ENCODE assay signal across 11 mouse cellular contexts in the genomic region with DNA sequence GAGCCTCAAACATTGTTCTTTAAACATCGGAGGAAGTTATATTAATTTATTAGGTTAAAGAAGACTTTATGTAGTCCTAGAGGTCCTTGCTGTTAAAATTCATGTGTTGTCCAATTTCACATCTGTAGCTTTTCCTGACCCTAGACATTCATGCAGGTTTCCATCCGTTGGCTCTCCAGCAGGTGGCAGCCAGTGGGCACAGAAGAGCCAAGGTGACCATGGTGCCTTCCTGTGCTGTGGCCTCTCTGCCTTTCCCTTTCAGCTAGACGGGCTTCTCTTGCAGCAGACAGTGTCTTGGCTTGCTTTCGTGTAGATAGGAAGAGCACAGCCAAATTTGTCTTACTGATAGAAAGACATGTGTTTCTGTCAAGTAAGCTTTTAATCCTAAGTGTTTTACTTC. TPM values are rescaled to one million over a fixed set of nuclear protein-coding genes. Genes with fewer than 3 reads are reported as not detected.
A peak's percentile ranks its signal among the peaks of the same experiment; 100 is the strongest.
DNase-seq lines count a peak whose midpoint lies in the region; ATAC-seq and TF ChIP-seq lines count a peak whose summit lies in the region.
"Had no signal": no experiment of that assay in that cellular context is flagged by ENCODE, and none has a peak within 500 bp of the region (broad histone marks: within the 10 kb centered on the region; RNA-seq: fewer than 3 reads in every experiment).

No protein-coding gene starts in this region.

- CTCF ChIA-PET in Patski (lab: Charles Lee): interaction anchor here (1.6 kb wide), 1 partner anchor 20 kb away, joined by 3 read pairs; no protein-coding TSS in a partner anchor

- 69% methylated on average over 4 of the region's 4 CpGs for WGBS in forebrain, embryonic 14.5 days
- WGBS in forebrain, embryonic 13.5 days: 69% methylated on average over 4 of the region's 4 CpGs

- in situ Hi-C loops in Patski (cut with MboI; ENCODE audit: low pct_unique_long_range_greater_than_20kb): loop anchor here (5.0 to 25.0 kb wide), 3 partner anchors 524 to 949 kb away; no protein-coding TSS in a partner anchor

- H3K36me3 ChIP-seq in forebrain, embryonic 14.5 days (ENCODE audit: control insufficient read depth, insufficient read depth, low read length): no peaks in the 10 kb centered on the region
- no peaks in the 10 kb centered on the region for H3K36me3 ChIP-seq in forebrain, embryonic 13.5 days (ENCODE audit: poor library complexity, severe bottlenecking)

- H3K9ac ChIP-seq in forebrain, embryonic 14.5 days (ENCODE audit: low read length): no peak overlapping the region
- H3K9ac ChIP-seq in forebrain, embryonic 13.5 days: no peak overlapping the region

- peak; percentile 40 for DNase-seq in forebrain, embryonic 14.5 days (ENCODE audit: low spot score)
- DNase-seq in layer of hippocampus, adult 2 months (ENCODE audit: low spot score in 2 of 2): no peak
- no peak for DNase-seq in layer of hippocampus, postnatal 25 days (ENCODE audit: extremely low spot score in 1 of 2, low spot score in 1 of 2)
- no peak for DNase-seq in Patski (ENCODE audit: low read depth, low spot score)
- peak; percentile 64 for DNase-seq in kidney, postnatal 10 days
- no peak for DNase-seq in right cerebral cortex, adult 18-20 months
- DNase-seq: right cerebral cortex, postnatal 14 days had no signal

- TF ChIP-seq CTCF in layer of hippocampus, adult 2 months (conservative IDR thresholded peaks at IDR 0.05): peak; percentile 68
- TF ChIP-seq CTCF in Patski (IDR thresholded peaks at IDR 0.05): peak; percentile 61

- no peaks in the 10 kb centered on the region for H3K27me3 ChIP-seq in forebrain, embryonic 14.5 days (replicated peaks; ENCODE audit: control insufficient read depth, insufficient read depth, low read length)
- no peaks in the 10 kb centered on the region for H3K27me3 ChIP-seq in forebrain, embryonic 13.5 days
- H3K27me3 ChIP-seq in Patski: no peaks in the 10 kb centered on the region

- H3K4me1 ChIP-seq in forebrain, embryonic 14.5 days (ENCODE audit: control insufficient read depth, insufficient read depth, low read length): no peaks in the 10 kb centered on the region
- no peaks in the 10 kb centered on the region for H3K4me1 ChIP-seq in forebrain, embryonic 13.5 days

- no peak overlapping the region for H3K4me3 ChIP-seq in forebrain, embryonic 14.5 days (ENCODE audit: low read depth, low read length)
- no peak overlapping the region for H3K4me3 ChIP-seq in forebrain, embryonic 13.5 days
- no peak overlapping the region for H3K4me3 ChIP-seq in layer of hippocampus, adult 2 months

- H3K9me3 ChIP-seq in forebrain, embryonic 14.5 days (replicated peaks; ENCODE audit: control insufficient read depth, low read length): no peaks in the 10 kb centered on the region
- H3K9me3 ChIP-seq in forebrain, embryonic 13.5 days (replicated peaks): no peaks in the 10 kb centered on the region

- no peak for ATAC-seq in forebrain, embryonic 14.5 days
- ATAC-seq in forebrain, embryonic 13.5 days: no peak
- no peak for ATAC-seq in Patski
- no peak for ATAC-seq in erythroblast, adult 5-6 weeks (replicated peaks; ENCODE audit: low FRiP score, poor library complexity, severe bottlenecking)
- ATAC-seq: inflammation-experienced regulatory T-cells, adult 6 months had no signal

- no peak overlapping the region for H3K4me2 ChIP-seq in forebrain, embryonic 14.5 days (ENCODE audit: low read length)
- H3K4me2 ChIP-seq in forebrain, embryonic 13.5 days: no peak overlapping the region

- POLR2A ChIA-PET in Patski (lab: Charles Lee): no interaction called here

- no peak overlapping the region for H3K27ac ChIP-seq in forebrain, embryonic 14.5 days (ENCODE audit: low read depth, low read length)
- no peak overlapping the region for H3K27ac ChIP-seq in forebrain, embryonic 13.5 days
- no peak overlapping the region for H3K27ac ChIP-seq in layer of hippocampus, adult 2 months
- H3K27ac ChIP-seq: macrophage had no signal

RNA-seq across cellular contexts. Expression of gene Dtd1, which starts 39.0 kb away (rescaled TPM):
- polyA plus RNA-seq in forebrain, embryonic 14.5 days (2014; fragmentation: Nextera tagmentation; extraction: Ambion mirVana): 69.7 and 79.1 TPM in 2 replicates
- polyA plus RNA-seq in forebrain, embryonic 13.5 days (2015; fragmentation: Nextera tagmentation; extraction: Ambion mirVana): 50.0 and 58.6 TPM in 2 replicates
- 10 to 100 TPM; 69.9 to 75.4 TPM for total RNA-seq in layer of hippocampus, adult 2 months (2021)
- total RNA-seq in layer of hippocampus, postnatal 25 days (2021): 10 to 100 TPM; 66.5 to 66.6 TPM
- 45.8 TPM for polyA plus RNA-seq in Patski (2021)
- 1.2 and 3.1 TPM in 2 replicates for total RNA-seq in erythroblast, adult 5-6 weeks (2015; ENCODE audit: low replicate concordance)
- 6.0 and 10.4 TPM in 2 replicates for total RNA-seq in erythroblast, adult 5-6 weeks (2017; ENCODE audit: low replicate concordance)

RNA-seq across cellular contexts. Expression of gene Smim26, which starts 44.9 kb away (rescaled TPM):
- 45.8 and 59.0 TPM in 2 replicates for polyA plus RNA-seq in forebrain, embryonic 14.5 days (2014; fragmentation: Nextera tagmentation; extraction: Ambion mirVana)
- 47.3 and 53.8 TPM in 2 replicates for polyA plus RNA-seq in forebrain, embryonic 13.5 days (2015; fragmentation: Nextera tagmentation; extraction: Ambion mirVana)
- total RNA-seq in layer of hippocampus, adult 2 months (2021): 10 to 100 TPM; 57.2 to 62.7 TPM
- 10 to 100 TPM; 57.0 to 69.0 TPM for total RNA-seq in layer of hippocampus, postnatal 25 days (2021)
- polyA plus RNA-seq in Patski (2021): 45.9 TPM
- total RNA-seq in erythroblast, adult 5-6 weeks (2015; ENCODE audit: low replicate concordance): 6.1 and 15.4 TPM in 2 replicates
- not detected in 2 replicates for total RNA-seq in erythroblast, adult 5-6 weeks (2017; ENCODE audit: low replicate concordance)

Comparison
In these comparisons a context has a peak if more than half of its experiments do, and no peak if none do; other contexts are left out.
1. DNase-seq: peak in forebrain, embryonic 14.5 days (single experiment) and kidney, postnatal 10 days (single experiment); none in layer of hippocampus, adult 2 months (0 of 2), layer of hippocampus, postnatal 25 days (0 of 2), Patski (single experiment) and right cerebral cortex, adult 18-20 months (single experiment).
2. RNA of gene Dtd1, which starts 39.0 kb away (total RNA-seq): 69.9 to 75.4 TPM in layer of hippocampus, adult 2 months and 66.5 to 66.6 TPM in layer of hippocampus, postnatal 25 days; 1.2 to 10.4 TPM in erythroblast, adult 5-6 weeks; every median in the first group is over 4 times any median in the second.